Mouse (Mus musculus): ENCODE measurements around the gene Slc48a1. TPM values are rescaled to one million over a fixed set of nuclear protein-coding genes. Genes with fewer than 3 reads are reported as not detected.
A peak's percentile ranks its signal among the peaks of the same experiment; 100 is the strongest.

Slc48a1 gene
- polyA plus RNA-seq, 1 experiment from 2014 or later: 98.9 TPM

- no peak overlapping the region for H3K4me2 ChIP-seq (ENCODE audit: low read depth, low read length)
- H3K4me1 ChIP-seq (ENCODE audit: control insufficient read depth, low read depth, low read length): peaks cover 18% of the 10 kb centered on the region
- H3K9me3 ChIP-seq (replicated peaks; ENCODE audit: control insufficient read depth, low read length): no peaks in the 10 kb centered on the region
- H3K27ac ChIP-seq (ENCODE audit: low read length): no peak overlapping the region
- H3K36me3 ChIP-seq (ENCODE audit: control insufficient read depth, insufficient read depth): no peaks in the 10 kb centered on the region
- 81% methylated on average over 9 of the region's 9 CpGs for WGBS (ENCODE audit: insufficient replicate concordance)
- no peak overlapping the region for H3K9ac ChIP-seq (ENCODE audit: low read depth, low read length)
- no peak for ATAC-seq (ENCODE audit: low read depth)
- H3K27me3 ChIP-seq (ENCODE audit: control insufficient read depth, insufficient read depth, low read depth, low read length): no peaks in the 10 kb centered on the region
- H3K4me3 ChIP-seq (ENCODE audit: low read depth, low read length): no peak overlapping the region
Measured at GRCm38 (mm10) chr15:97819937-97820336, 41.6 kb downstream of the Slc48a1 start.

DNA sequence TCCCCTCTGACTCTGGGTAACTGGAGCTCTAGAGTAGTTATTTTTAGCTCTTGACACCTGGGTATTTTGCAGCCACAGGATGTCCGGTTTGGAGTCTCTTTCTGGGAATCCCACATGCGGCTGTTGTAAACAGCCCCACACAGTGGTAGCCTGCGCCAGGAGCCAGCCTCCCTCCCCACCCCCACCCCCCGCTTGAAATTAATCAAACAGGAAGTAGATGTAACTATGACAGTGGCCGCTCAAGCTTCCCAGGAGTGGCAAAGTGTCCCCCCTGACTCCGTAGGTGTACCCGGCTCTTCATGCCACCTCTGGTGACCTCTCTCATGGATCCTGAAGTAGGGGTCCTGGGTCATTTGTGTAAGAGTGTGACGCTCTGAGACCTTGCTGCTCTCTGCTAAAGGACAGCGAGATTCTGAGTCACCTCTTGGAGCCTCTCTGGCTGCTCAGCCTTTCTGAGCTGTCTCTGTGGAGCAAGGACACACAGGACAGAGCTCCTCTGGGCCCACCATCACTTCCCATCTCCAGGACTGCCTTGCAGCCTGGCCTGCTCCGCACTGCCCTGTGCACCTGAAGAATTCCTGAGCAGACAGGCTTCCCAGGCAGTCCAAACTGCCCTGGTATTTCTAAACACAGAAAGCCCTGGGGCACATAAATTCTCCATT lies 43.1 kb downstream of the Slc48a1 start:
- WGBS (ENCODE audit: insufficient replicate concordance): 28% methylated on average over 10 of the region's 10 CpGs
- H3K4me3 ChIP-seq (ENCODE audit: low read depth, low read length): no peak overlapping the region
- no peak overlapping the region; the same call in 1 of the 2 replicates for H3K4me2 ChIP-seq (ENCODE audit: low read depth, low read length)
- no peaks in the 10 kb centered on the region for H3K36me3 ChIP-seq (ENCODE audit: control insufficient read depth, insufficient read depth)
- H3K9me3 ChIP-seq (replicated peaks; ENCODE audit: control insufficient read depth, low read length): no peaks in the 10 kb centered on the region
- H3K9ac ChIP-seq (ENCODE audit: low read depth, low read length): no peak overlapping the region
- H3K27me3 ChIP-seq (ENCODE audit: control insufficient read depth, insufficient read depth, low read depth, low read length): no peaks in the 10 kb centered on the region
- peak overlapping the region; percentile 39 for H3K27ac ChIP-seq (ENCODE audit: low read length)
- peaks cover 33% of the 10 kb centered on the region for H3K4me1 ChIP-seq (ENCODE audit: control insufficient read depth, low read depth, low read length)
- peak; percentile 31 for ATAC-seq (ENCODE audit: low read depth)

GRCm38 (mm10) chr15:97821983-97822363 lies 43.7 kb downstream of the Slc48a1 start:
- H3K36me3 ChIP-seq (ENCODE audit: control insufficient read depth, insufficient read depth): no peaks in the 10 kb centered on the region
- H3K9me3 ChIP-seq (replicated peaks; ENCODE audit: control insufficient read depth, low read length): no peaks in the 10 kb centered on the region
- ATAC-seq (ENCODE audit: low read depth): no peak
- peaks cover 38% of the 10 kb centered on the region for H3K4me1 ChIP-seq (ENCODE audit: control insufficient read depth, low read depth, low read length)
- no peak overlapping the region for H3K4me3 ChIP-seq (ENCODE audit: low read depth, low read length)
- no peaks in the 10 kb centered on the region for H3K27me3 ChIP-seq (ENCODE audit: control insufficient read depth, insufficient read depth, low read depth, low read length)
- peak overlapping the region; percentile 39; the same call in 1 of the 2 replicates for H3K27ac ChIP-seq (ENCODE audit: low read length)
- 47% methylated on average over 6 of the region's 6 CpGs for WGBS (ENCODE audit: insufficient replicate concordance)
- no peak overlapping the region for H3K9ac ChIP-seq (ENCODE audit: low read depth, low read length)
- no peak overlapping the region for H3K4me2 ChIP-seq (ENCODE audit: low read depth, low read length)

- no peaks in the 10 kb centered on the region for H3K36me3 ChIP-seq (ENCODE audit: control insufficient read depth, insufficient read depth)
- H3K9ac ChIP-seq (ENCODE audit: low read depth, low read length): no peak overlapping the region
- no peak for ATAC-seq (ENCODE audit: low read depth)
- H3K4me3 ChIP-seq (ENCODE audit: low read depth, low read length): no peak overlapping the region
- H3K4me2 ChIP-seq (ENCODE audit: low read depth, low read length): no peak overlapping the region
- H3K4me1 ChIP-seq (ENCODE audit: control insufficient read depth, low read depth, low read length): peaks cover 40% of the 10 kb centered on the region
- H3K27me3 ChIP-seq (ENCODE audit: control insufficient read depth, insufficient read depth, low read depth, low read length): no peaks in the 10 kb centered on the region
- H3K27ac ChIP-seq (ENCODE audit: low read length): no peak overlapping the region
- no peaks in the 10 kb centered on the region for H3K9me3 ChIP-seq (replicated peaks; ENCODE audit: control insufficient read depth, low read length)
- WGBS (ENCODE audit: insufficient replicate concordance): 29% methylated on average over 12 of the region's 12 CpGs
Measured at GRCm38 (mm10) chr15:97822545-97823228, 44.4 kb downstream of the Slc48a1 start.

DNA sequence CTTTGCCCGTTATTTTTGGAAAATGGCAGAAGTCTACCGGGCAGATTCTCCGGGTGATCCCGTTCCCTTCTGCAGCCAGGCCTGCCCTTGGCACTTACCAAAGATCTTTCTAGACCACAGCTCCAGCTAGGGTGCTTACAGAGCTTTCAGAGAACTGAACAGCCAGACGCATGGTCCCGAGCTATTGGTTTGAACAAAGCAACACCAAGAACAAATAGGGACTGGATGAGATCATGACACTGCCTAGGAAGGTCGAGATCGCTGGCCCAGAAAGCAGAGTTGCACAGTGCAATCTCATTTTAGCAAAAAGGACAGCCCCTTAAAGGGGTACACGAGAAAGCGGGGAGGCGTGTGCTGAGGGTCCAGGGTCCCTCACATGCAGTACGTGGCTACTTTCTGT lies 45.2 kb downstream of the Slc48a1 start:
- Histone ChIP-seq H3K36me3 (ENCODE audit: control insufficient read depth, insufficient read depth) (no peaks in the 10 kb centered on the region), H3K27me3 (ENCODE audit: control insufficient read depth, insufficient read depth, low read depth, low read length) (no peaks in the 10 kb centered on the region), H3K9me3 (replicated peaks; ENCODE audit: control insufficient read depth, low read length) (no peaks in the 10 kb centered on the region), H3K4me1 (ENCODE audit: control insufficient read depth, low read depth, low read length) (peaks cover 40% of the 10 kb centered on the region), H3K9ac (ENCODE audit: low read depth, low read length) (no peak overlapping the region), H3K4me3 (ENCODE audit: low read depth, low read length) (no peak overlapping the region), H3K27ac (ENCODE audit: low read length) (no peak overlapping the region), H3K4me2 (ENCODE audit: low read depth, low read length) (no peak overlapping the region)
- ATAC-seq (ENCODE audit: low read depth): no peak
- 71% methylated on average over 12 of the region's 12 CpGs for WGBS (ENCODE audit: insufficient replicate concordance)

DNA sequence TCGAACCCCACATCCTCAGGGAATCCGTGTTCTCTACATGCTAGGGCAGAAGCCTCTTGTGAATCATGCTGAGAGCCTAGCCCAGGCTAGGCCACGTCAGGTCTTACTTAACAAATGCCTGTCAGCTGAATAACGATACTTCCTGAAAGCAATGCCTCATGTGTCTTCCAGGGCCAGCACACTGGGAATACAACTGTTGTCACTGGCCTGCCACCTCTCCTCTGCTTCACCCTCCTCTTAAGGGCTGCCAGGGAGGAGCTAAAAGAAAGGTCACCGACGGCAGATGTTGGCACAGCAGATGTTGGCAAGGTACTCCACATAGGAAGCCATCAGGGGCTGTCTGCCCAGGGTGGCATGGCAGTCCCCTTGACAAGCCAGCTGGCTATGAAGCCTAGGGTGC lies 45.7 kb downstream of the Slc48a1 start:
- H3K27ac ChIP-seq (ENCODE audit: low read length): no peak overlapping the region
- WGBS (ENCODE audit: insufficient replicate concordance): 71% methylated on average over 6 of the region's 6 CpGs
- H3K4me2 ChIP-seq (ENCODE audit: low read depth, low read length): no peak overlapping the region
- H3K4me1 ChIP-seq (ENCODE audit: control insufficient read depth, low read depth, low read length): peaks cover 46% of the 10 kb centered on the region
- H3K36me3 ChIP-seq (ENCODE audit: control insufficient read depth, insufficient read depth): no peaks in the 10 kb centered on the region
- no peaks in the 10 kb centered on the region for H3K27me3 ChIP-seq (ENCODE audit: control insufficient read depth, insufficient read depth, low read depth, low read length)
- no peak for ATAC-seq (ENCODE audit: low read depth)
- H3K9me3 ChIP-seq (replicated peaks; ENCODE audit: control insufficient read depth, low read length): no peaks in the 10 kb centered on the region
- H3K4me3 ChIP-seq (ENCODE audit: low read depth, low read length): no peak overlapping the region
- no peak overlapping the region for H3K9ac ChIP-seq (ENCODE audit: low read depth, low read length)

- peaks cover 5% of the 10 kb centered on the region for H3K27me3 ChIP-seq (ENCODE audit: control insufficient read depth, insufficient read depth, low read depth, low read length)
- WGBS (ENCODE audit: insufficient replicate concordance): 7% methylated on average over 29 of the region's 29 CpGs
- H3K27ac ChIP-seq (ENCODE audit: low read length): peak overlapping the region; percentile 67
- H3K4me2 ChIP-seq (ENCODE audit: low read depth, low read length): peak overlapping the region; percentile 83
- peak; percentile 75 for ATAC-seq (ENCODE audit: low read depth)
- peak overlapping the region; percentile 58 for H3K9ac ChIP-seq (ENCODE audit: low read depth, low read length)
- H3K4me3 ChIP-seq (ENCODE audit: low read depth, low read length): peak overlapping the region; percentile 57
- H3K4me1 ChIP-seq (ENCODE audit: control insufficient read depth, low read depth, low read length): peaks cover 58% of the 10 kb centered on the region
- H3K9me3 ChIP-seq (replicated peaks; ENCODE audit: control insufficient read depth, low read length): no peaks in the 10 kb centered on the region
- H3K36me3 ChIP-seq (ENCODE audit: control insufficient read depth, insufficient read depth): no peaks in the 10 kb centered on the region
Measured at GRCm38 (mm10) chr15:97825071-97825940, 47.0 kb downstream of the Slc48a1 start.

DNA sequence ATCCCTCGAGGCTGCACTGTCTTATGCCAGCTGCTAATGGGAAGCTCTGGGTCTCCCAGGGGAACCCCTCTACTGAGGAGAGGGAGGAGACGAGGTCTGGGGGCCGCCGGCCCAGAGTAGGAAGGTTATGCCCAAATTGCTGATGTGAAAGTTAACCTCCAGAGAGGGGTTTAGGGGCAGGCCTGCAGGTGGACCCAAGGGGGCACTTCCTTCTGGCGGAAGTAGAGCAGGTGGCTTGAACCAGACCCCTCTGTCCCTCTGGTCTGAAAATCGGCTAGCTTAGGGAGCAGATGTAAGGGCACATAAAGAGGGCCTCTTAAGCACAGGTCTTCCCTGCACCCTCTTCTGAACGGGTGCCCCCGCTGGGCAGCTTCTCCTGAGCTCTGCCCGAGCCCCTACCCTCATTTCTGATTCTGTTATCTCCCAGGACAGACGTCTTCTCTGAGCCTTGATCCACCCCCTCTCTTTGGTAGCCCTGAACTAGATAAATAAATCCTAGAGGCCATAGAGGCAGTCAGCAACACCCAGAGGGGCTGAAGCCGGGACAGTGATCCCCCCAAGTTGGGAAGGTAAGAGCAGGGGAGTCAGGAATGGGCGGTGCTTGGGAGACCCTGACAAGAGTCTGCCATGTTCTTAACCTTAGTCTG lies 47.7 kb downstream of the Slc48a1 start:
- WGBS (ENCODE audit: insufficient replicate concordance): 12% methylated on average over 12 of the region's 12 CpGs
- no peaks in the 10 kb centered on the region for H3K36me3 ChIP-seq (ENCODE audit: control insufficient read depth, insufficient read depth)
- H3K27me3 ChIP-seq (ENCODE audit: control insufficient read depth, insufficient read depth, low read depth, low read length): peaks cover 10% of the 10 kb centered on the region
- ATAC-seq (ENCODE audit: low read depth): no peak
- peak overlapping the region; percentile 57 for H3K4me3 ChIP-seq (ENCODE audit: low read depth, low read length)
- H3K27ac ChIP-seq (ENCODE audit: low read length): peak overlapping the region; percentile 20
- peak overlapping the region; percentile 29; the same call in 1 of the 2 replicates for H3K9ac ChIP-seq (ENCODE audit: low read depth, low read length)
- H3K4me1 ChIP-seq (ENCODE audit: control insufficient read depth, low read depth, low read length): peaks cover 64% of the 10 kb centered on the region
- H3K4me2 ChIP-seq (ENCODE audit: low read depth, low read length): peak overlapping the region; percentile 83
- H3K9me3 ChIP-seq (replicated peaks; ENCODE audit: control insufficient read depth, low read length): no peaks in the 10 kb centered on the region
